In the genomic region with DNA sequence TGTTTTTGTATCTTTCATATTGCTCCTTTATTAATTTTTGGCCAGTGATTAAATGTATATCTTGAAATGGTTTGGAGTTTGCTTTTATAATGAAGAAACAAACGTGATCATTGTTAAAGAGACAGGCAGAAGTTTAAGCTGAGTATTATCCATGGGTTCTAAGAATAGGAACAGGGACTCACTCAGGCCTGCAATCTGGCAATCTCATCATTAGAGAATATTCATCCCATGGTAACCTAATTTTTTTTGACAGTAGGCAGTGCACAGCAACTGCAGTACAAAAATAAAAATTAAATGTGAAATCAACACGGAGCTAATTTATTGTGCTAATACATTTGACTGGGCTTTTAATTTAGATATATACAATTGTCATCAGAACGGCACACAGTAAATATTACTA, we compare ENCODE assay signal across 21 mouse cellular contexts.
DNase-seq lines count a peak whose midpoint lies in the region; ATAC-seq lines count a peak whose summit lies in the region.
"Had no signal": no experiment of that assay in that cellular context is flagged by ENCODE, and none has a peak within 500 bp of the region (broad histone marks: within the 10 kb centered on the region; RNA-seq: fewer than 3 reads in every experiment).

No protein-coding gene starts in this region.

- H3K9me3 ChIP-seq in midbrain, embryonic 15.5 days = no peaks in the 10 kb centered on the region
- H3K9me3 ChIP-seq: embryonic facial prominence, embryonic 10.5 days; forebrain, embryonic 13.5 days; G1E; heart, embryonic 13.5 days; hindbrain, embryonic 12.5 days had no signal

- H3K27ac ChIP-seq in midbrain, embryonic 15.5 days = no peak overlapping the region
- H3K27ac ChIP-seq: embryonic facial prominence, embryonic 10.5 days; forebrain, embryonic 13.5 days; gastrocnemius, adult 2 months; heart, embryonic 13.5 days; hindbrain, embryonic 12.5 days had no signal

- no peaks in the 10 kb centered on the region for H3K4me1 ChIP-seq in midbrain, embryonic 15.5 days
- H3K4me1 ChIP-seq: embryonic facial prominence, embryonic 10.5 days; forebrain, embryonic 13.5 days; heart, embryonic 13.5 days; hindbrain, embryonic 12.5 days had no signal

- peak; percentile 97 for ATAC-seq in cerebellum, adult (ENCODE audit: insufficient number of reproducible peaks, low FRiP score, low TSS enrichment)
- ATAC-seq in midbrain, embryonic 15.5 days (replicated peaks) = no peak
- ATAC-seq: CD4-positive, CD25-positive, alpha-beta regulatory T cell, adult 4 months; forebrain, embryonic 13.5 days; hindbrain, embryonic 16.5 days; inflammation-experienced regulatory T-cells, adult 6 months had no signal

- 63% methylated on average over 3 of the region's 3 CpGs for whole genome bisulfite sequencing in midbrain, embryonic 15.5 days

- no peak overlapping the region for H3K9ac ChIP-seq in midbrain, embryonic 15.5 days
- H3K9ac ChIP-seq: forebrain, embryonic 13.5 days; heart, embryonic 13.5 days; hindbrain, embryonic 12.5 days had no signal

- no peak overlapping the region for H3K4me2 ChIP-seq in midbrain, embryonic 15.5 days
- H3K4me2 ChIP-seq: forebrain, embryonic 13.5 days; heart, embryonic 13.5 days; hindbrain, embryonic 12.5 days had no signal

- no peaks in the 10 kb centered on the region for H3K36me3 ChIP-seq in midbrain, embryonic 15.5 days (replicated peaks)
- H3K36me3 ChIP-seq: embryonic facial prominence, embryonic 10.5 days; G1E; heart, embryonic 13.5 days; hindbrain, embryonic 12.5 days had no signal

- no peaks in the 10 kb centered on the region for H3K27me3 ChIP-seq in midbrain, embryonic 15.5 days (replicated peaks)
- H3K27me3 ChIP-seq: forebrain, embryonic 13.5 days; heart, embryonic 13.5 days; hindbrain, embryonic 12.5 days had no signal

- no peak overlapping the region for H3K4me3 ChIP-seq in midbrain, embryonic 15.5 days
- H3K4me3 ChIP-seq: embryonic facial prominence, embryonic 10.5 days; forebrain, embryonic 13.5 days; gastrocnemius, adult 2 months; heart, embryonic 13.5 days; hindbrain, embryonic 12.5 days had no signal

- DNase-seq in cerebellum, postnatal 36 days = no peak
- DNase-seq in Muller cell, postnatal 12 days (ENCODE audit: inconsistent ontology term) = peak; percentile 24
- DNase-seq in cerebellum, postnatal 10 days = peak; percentile 34 to 51
- DNase-seq in retina, postnatal 1 day = peak; percentile 81
- no peak for DNase-seq in left cerebral cortex, adult 11 months (ENCODE audit: low spot score)
- DNase-seq: adrenal gland, postnatal 10 days; B cell, adult 2 months; gastrocnemius, adult 2 months; gastrocnemius, postnatal 25 days; heart, adult 11 months; heart, postnatal 4 days had no signal

Comparison
In these comparisons a context has a peak if more than half of its experiments do, and no peak if none do; other contexts are left out.
1. DNase-seq: peak in Muller cell, postnatal 12 days (single experiment), cerebellum, postnatal 10 days (2 of 2) and retina, postnatal 1 day (single experiment); none in cerebellum, postnatal 36 days (0 of 2) and left cerebral cortex, adult 11 months (single experiment).